Mouse (Mus musculus) hindbrain, embryonic 13.5 days (tissue): Measurements from ENCODE around the gene Add2. TPM values are rescaled to one million over a fixed set of nuclear protein-coding genes. Genes with fewer than 3 reads are reported as not detected.

Source experiments
- ATAC-seq: fragments of 200-750 bp; cut with Nextera tagmentation; 2 replicates; pipeline ENCODE4 v1.8.0; 2017; ENCODE audit warnings: moderate TSS enrichment; ENCODE audit not compliant: low FRiP score
- H3K27ac ChIP-seq: fragments of 300-500 bp; sonication (generic); 2 replicates; pipeline ENCODE4 v1.5.1; 2015; ENCODE audit warnings: inconsistent platforms, mild to moderate bottlenecking, moderate library complexity
- H3K27me3 ChIP-seq: fragments of 300-500 bp; sonication (generic); 2 replicates; pipeline ENCODE4 v1.6.1; 2015; ENCODE audit warnings: mild to moderate bottlenecking, inconsistent platforms
- H3K36me3 ChIP-seq: fragments of 300-500 bp; sonication (generic); 2 replicates; pipeline ENCODE4 v1.6.1; 2015; ENCODE audit warnings: mild to moderate bottlenecking, inconsistent platforms
- H3K4me1 ChIP-seq: fragments of 300-500 bp; sonication (generic); replicated peaks from 2 replicates; pipeline ENCODE4 v1.6.1; 2015; ENCODE audit warnings: inconsistent platforms
- H3K4me2 ChIP-seq: fragments of 300-500 bp; sonication (generic); 2 replicates; pipeline ENCODE4 v1.6.1; 2015; ENCODE audit warnings: inconsistent platforms, mild to moderate bottlenecking, moderate library complexity
- H3K4me3 ChIP-seq: fragments of 300-500 bp; sonication (generic); 2 replicates; pipeline ENCODE4 v1.5.1; 2015; ENCODE audit warnings: mild to moderate bottlenecking, inconsistent platforms
- H3K9ac ChIP-seq: fragments of 300-500 bp; sonication (generic); 2 replicates; pipeline ENCODE4 v1.6.1; 2015; ENCODE audit warnings: mild to moderate bottlenecking, inconsistent platforms
- H3K9me3 ChIP-seq: fragments of 300-500 bp; sonication (generic); 2 replicates; pipeline ENCODE4 v1.6.1; 2016; ENCODE audit warnings: inconsistent platforms
- WGBS: fragments of 180-500 bp; shearing (Covaris S2); methylation state at CpG from one replicate; pipeline ENCODE4 v1.1.7; 2015; 5-methylcytosine and 5-hydroxymethylcytosine counted together
- polyA plus RNA-seq: library from polyadenylated mRNA; unstranded; fragments of >200 nt; fragmentation: Nextera tagmentation; extraction: Ambion mirVana; gene quantifications from 2 replicates; pipeline ENCODE4 v1.2.1, GENCODE M21; 2015

Add2 gene
- polyA plus RNA-seq, 1 experiment from 2014 or later = 173 TPM

DNA sequence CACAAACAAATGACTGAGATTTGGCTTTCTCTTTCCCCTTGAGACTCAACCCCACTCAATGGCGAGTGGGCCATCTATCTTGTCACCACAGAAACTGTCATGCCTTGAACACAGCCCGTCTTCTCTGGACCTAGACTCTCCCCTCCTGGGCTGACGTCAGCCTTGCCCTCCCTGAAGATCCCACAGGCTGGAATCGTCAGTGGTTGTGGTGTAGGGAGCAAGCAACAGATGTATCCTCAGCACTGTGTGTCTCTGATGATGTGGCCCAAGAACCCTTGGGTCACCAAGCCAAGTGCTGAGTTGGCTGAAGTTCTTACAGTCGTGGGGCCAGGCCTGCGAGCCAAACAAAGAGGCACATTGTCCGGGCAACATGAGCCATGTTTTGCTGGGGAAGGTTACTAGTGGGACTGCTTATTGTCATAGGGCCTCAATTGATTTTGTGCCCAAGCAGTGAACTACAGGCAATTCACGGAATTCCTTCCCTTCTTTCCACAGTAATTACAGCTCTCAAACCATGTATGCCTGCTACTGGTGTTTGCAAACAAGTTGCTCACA lies 125.0 kb downstream of the Add2 start:
- no peak overlapping the region for H3K27ac ChIP-seq
- ATAC-seq = no peak
- no peak overlapping the region for H3K4me3 ChIP-seq
- H3K4me1 ChIP-seq = peaks cover 8% of the 10 kb centered on the region
- H3K27me3 ChIP-seq = peaks cover 4% of the 10 kb centered on the region
- WGBS = 77% methylated on average over 8 of the region's 8 CpGs
- H3K4me2 ChIP-seq = no peak overlapping the region
- no peaks in the 10 kb centered on the region for H3K36me3 ChIP-seq
- H3K9ac ChIP-seq = no peak overlapping the region
- no peaks in the 10 kb centered on the region; the same call in 1 of the 2 replicates for H3K9me3 ChIP-seq

DNA sequence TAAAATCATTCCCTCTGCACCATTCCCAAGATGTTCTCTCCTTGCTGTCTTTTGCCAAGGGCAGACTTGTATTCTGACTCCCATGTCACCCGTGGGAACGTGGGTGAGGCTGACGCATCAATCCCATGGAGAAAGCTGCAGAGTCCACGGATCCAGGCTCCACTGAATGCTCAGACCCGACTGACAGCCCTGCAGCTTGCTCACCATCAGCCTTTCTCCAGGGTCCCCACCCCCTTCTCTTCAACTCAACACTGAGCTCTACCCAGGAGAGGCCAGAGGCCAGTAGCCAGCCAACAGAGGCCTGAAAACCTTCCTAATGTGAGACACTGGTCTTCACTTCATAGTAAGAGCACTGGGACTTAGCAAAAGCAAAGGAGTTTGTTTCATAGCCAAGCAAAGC lies 125.5 kb downstream of the Add2 start:
- peaks cover 4% of the 10 kb centered on the region for H3K27me3 ChIP-seq
- no peaks in the 10 kb centered on the region for H3K36me3 ChIP-seq
- WGBS = 90% methylated on average over 5 of the region's 5 CpGs
- H3K27ac ChIP-seq = no peak overlapping the region
- no peak overlapping the region for H3K4me3 ChIP-seq
- H3K4me1 ChIP-seq = peaks cover 8% of the 10 kb centered on the region
- H3K9ac ChIP-seq = no peak overlapping the region
- H3K9me3 ChIP-seq = no peaks in the 10 kb centered on the region; the same call in 1 of the 2 replicates
- H3K4me2 ChIP-seq = no peak overlapping the region
- ATAC-seq = no peak

DNA sequence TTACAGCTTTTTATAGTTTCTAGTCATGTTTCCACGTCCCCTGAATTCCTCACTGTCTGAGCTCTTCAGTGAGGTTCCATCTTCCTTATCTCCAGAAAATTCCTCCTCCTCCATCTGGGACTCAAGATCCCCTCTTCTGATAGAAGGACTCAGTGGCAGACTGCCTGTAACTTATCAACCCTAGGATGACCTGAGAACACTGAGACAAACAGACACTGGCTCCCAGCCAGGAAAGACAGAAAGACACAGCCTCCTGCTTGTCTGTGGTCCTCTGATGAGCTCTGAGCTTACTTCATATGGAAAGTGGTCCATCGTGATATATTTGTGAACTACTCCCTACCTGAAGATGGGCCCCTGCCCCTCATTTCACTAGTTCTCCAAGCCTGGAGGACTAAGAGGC lies 126.0 kb downstream of the Add2 start:
- 89% methylated on average over 2 of the region's 2 CpGs for WGBS
- peaks cover 4% of the 10 kb centered on the region for H3K27me3 ChIP-seq
- no peaks in the 10 kb centered on the region for H3K36me3 ChIP-seq
- H3K4me2 ChIP-seq = no peak overlapping the region
- H3K9ac ChIP-seq = no peak overlapping the region
- H3K9me3 ChIP-seq = no peaks in the 10 kb centered on the region; the same call in 1 of the 2 replicates
- H3K27ac ChIP-seq = no peak overlapping the region
- peaks cover 8% of the 10 kb centered on the region for H3K4me1 ChIP-seq
- H3K4me3 ChIP-seq = no peak overlapping the region
- ATAC-seq = no peak

DNA sequence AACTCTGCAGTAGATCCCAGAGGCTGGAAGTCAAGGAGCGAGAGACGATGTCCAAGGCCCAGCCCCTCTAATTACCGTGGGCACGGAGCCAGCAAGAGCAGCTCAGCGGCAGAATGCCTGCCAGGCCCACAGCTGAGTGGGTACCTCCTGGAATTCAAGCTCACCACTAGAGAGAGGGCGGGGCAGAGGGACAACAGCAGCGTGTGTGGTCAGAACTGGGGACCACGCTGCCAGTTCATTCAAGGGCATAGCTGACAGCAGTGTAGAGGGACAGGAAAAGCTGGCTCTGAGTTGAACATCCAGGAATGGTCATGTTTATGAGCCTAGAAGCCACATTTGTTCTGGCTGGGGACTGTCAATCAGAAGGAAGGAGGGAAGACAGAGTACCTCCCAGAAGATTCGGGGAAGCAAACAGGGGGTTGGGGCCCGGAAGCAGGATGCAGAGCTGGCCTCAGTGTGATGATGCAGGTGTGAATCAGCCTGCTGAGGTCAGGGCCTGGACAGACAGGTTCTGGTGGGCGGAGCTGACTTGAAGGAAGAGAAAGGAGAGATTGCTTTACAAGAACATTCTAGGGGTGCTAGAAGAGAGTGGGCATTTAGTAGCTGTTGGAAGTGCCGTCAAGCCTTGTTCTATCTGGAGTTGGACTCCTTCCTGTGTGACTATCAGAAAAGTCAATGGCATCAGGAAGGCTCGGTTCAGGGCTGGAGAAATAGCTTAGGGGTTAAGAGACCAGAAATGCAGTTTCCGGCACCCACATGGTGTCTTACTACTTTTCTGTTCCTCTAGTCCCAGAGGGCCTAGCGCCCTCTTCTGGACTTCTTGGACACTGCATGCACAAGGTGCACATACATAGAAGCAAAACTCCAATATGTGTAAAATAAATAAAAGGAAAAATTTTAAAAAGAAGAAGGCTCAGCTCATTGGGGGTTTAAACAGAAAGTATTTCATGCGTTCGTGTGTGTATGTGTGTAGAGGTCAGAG lies 129.1 kb downstream of the Add2 start:
- no peak overlapping the region for H3K4me2 ChIP-seq
- H3K9ac ChIP-seq = no peak overlapping the region
- 66% methylated on average over 17 of the region's 17 CpGs for WGBS
- no peak overlapping the region for H3K4me3 ChIP-seq
- H3K4me1 ChIP-seq = peaks cover 8% of the 10 kb centered on the region
- no peak for ATAC-seq
- H3K27me3 ChIP-seq = peaks cover 4% of the 10 kb centered on the region
- no peaks in the 10 kb centered on the region for H3K36me3 ChIP-seq
- H3K9me3 ChIP-seq = no peaks in the 10 kb centered on the region
- H3K27ac ChIP-seq = no peak overlapping the region

DNA sequence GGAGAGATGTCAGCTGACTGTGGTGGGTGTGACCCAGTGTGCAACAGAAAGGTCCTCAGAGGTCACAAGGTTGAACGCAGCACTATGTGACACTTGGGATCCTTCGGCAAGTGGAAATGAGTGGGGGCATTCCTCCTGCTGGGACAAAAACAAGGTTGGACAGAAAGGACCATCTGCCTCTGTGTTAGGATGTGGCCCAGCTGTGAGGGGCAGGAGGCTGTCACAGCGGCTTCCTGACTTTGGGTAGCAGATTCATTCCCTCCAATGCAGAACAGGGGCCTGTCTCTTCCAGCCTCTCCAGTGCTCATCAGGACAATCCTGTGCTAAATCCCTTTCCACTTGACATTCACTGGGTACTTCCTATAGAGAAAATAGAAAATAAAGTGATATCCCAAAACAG lies 132.4 kb downstream of the Add2 start:
- H3K4me1 ChIP-seq = peaks cover 14% of the 10 kb centered on the region
- H3K36me3 ChIP-seq = no peaks in the 10 kb centered on the region
- no peak for ATAC-seq
- no peak overlapping the region for H3K9ac ChIP-seq
- H3K4me2 ChIP-seq = no peak overlapping the region
- no peak overlapping the region for H3K4me3 ChIP-seq
- WGBS = 43% methylated on average over 3 of the region's 3 CpGs
- no peak overlapping the region for H3K27ac ChIP-seq
- H3K27me3 ChIP-seq = peaks cover 4% of the 10 kb centered on the region
- H3K9me3 ChIP-seq = no peaks in the 10 kb centered on the region

DNA sequence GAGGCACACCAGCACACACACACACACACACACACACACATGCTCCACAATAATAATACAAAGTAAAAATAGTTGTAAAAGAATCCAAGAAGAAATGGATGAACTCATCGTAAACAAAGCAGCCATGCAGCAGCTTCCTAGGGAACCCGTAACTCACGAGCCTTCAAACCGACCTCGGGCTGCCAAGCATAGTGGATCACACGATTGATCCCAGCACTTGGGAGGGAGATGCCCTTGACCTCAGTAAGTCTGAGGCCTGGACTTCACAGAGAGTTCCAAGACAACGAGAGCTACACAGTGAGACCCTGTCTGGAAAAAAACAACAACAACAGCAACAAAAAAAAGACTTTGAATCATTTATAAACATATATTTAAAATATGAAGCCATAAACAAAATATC lies 133.1 kb downstream of the Add2 start:
- Histone ChIP-seq H3K27ac (no peak overlapping the region), H3K36me3 (no peaks in the 10 kb centered on the region), H3K9ac (no peak overlapping the region), H3K4me2 (no peak overlapping the region), H3K27me3 (no peaks in the 10 kb centered on the region), H3K4me1 (peaks cover 14% of the 10 kb centered on the region), H3K9me3 (no peaks in the 10 kb centered on the region), H3K4me3 (no peak overlapping the region)
- WGBS = 58% methylated on average over 7 of the region's 7 CpGs
- ATAC-seq = no peak

DNA sequence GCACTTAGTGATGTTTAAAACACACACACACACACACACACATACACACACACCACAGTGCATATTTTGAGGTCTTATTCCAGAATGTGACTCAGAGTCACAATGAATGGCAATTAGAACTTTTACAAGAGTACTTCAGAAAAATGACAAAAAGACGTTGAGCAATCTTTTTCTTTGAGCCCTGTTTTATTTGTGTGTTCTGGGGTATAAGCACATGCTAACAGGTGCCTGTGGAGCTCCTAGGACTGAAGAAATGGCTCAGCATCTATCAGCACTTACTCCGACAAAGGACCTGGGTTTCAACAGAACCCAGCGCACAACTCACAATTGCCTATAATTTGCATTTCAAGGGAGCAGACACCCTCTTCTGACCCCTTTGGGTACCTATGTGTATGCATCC lies 135.5 kb downstream of the Add2 start:
- Histone ChIP-seq H3K9ac (no peak overlapping the region), H3K27me3 (no peaks in the 10 kb centered on the region), H3K4me1 (peaks cover 5% of the 10 kb centered on the region; the same call in 1 of the 2 replicates), H3K36me3 (no peaks in the 10 kb centered on the region), H3K27ac (no peak overlapping the region), H3K9me3 (no peaks in the 10 kb centered on the region), H3K4me2 (no peak overlapping the region), H3K4me3 (no peak overlapping the region)
- no peak for ATAC-seq
- 42% methylated on average over 3 of the region's 3 CpGs for WGBS

DNA sequence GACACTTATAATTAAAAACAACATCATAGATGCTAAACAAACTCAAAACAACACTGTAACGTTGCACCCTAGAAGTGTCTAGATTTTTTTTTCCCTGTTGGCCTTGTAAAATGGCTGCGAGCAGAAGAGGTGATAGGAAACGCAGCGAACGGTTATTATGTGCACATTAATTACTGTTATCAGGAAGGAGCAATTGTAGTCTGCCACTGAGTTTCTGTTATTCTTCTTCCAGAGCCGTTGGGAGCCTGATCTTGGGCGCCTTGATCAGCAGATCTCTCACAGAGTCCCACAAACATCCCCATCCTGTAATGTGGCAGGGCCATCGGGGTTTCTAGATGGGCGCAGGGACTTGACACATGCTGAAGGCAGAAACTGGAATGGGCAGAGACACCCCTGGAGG lies 137.9 kb downstream of the Add2 start:
- peaks cover 5% of the 10 kb centered on the region; the same call in 1 of the 2 replicates for H3K4me1 ChIP-seq

DNA sequence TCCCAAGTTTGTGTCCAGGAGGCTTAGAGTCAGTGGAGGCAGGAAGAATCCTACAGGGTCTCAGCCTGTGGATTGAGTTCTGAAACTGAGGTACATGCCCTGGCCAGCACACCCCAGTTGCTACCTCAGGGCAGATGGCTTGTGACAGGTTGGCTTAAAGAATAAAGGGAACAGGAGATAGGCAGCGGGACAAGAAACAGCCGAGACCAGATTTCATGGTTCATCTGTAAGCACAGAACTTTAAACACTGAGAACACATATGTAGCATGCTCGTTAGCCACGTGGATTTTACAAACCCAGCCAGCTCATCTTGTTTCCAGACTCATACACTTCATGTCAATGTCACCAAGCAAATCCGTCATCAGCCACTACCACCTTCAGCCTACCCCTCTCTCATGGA lies 139.4 kb downstream of the Add2 start:
- Histone ChIP-seq H3K27ac (no peak overlapping the region), H3K4me2 (no peak overlapping the region), H3K27me3 (no peaks in the 10 kb centered on the region), H3K9ac (no peak overlapping the region), H3K4me3 (no peak overlapping the region), H3K9me3 (no peaks in the 10 kb centered on the region), H3K4me1 (peaks cover 5% of the 10 kb centered on the region; the same call in 1 of the 2 replicates), H3K36me3 (no peaks in the 10 kb centered on the region)
- ATAC-seq = no peak
- 83% methylated on average over 5 of the region's 5 CpGs for WGBS

More for the DNA sequence above, 137.9 kb downstream of the Add2 start:
- H3K27me3 ChIP-seq = no peaks in the 10 kb centered on the region
- no peaks in the 10 kb centered on the region for H3K9me3 ChIP-seq
- H3K4me3 ChIP-seq = no peak overlapping the region
- no peaks in the 10 kb centered on the region for H3K36me3 ChIP-seq
- 89% methylated on average over 9 of the region's 9 CpGs for WGBS
- H3K9ac ChIP-seq = no peak overlapping the region
- ATAC-seq = no peak
- no peak overlapping the region for H3K27ac ChIP-seq
- no peak overlapping the region for H3K4me2 ChIP-seq

DNA sequence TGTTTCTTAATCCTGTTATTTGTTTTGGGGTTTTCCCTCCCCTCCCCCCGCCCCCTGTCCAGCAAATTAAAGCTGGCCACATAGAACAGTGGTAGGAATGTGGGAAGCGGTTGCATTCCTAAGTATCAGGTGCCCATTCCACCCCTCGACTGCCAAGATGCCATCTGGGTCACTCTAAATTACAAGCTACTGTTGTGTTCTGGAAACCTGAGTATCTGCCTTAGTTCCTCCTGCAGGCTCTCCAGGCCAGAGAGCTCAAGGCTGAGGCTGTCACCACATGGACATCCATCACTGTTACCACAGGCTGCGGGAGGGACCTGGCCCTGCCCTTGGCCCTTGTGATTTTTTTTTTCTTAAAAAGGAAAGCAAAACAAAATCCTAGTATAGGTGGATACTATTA lies 140.7 kb downstream of the Add2 start:
- 77% methylated on average over 4 of the region's 4 CpGs for WGBS
- Histone ChIP-seq H3K36me3 (no peaks in the 10 kb centered on the region), H3K27ac (no peak overlapping the region), H3K4me3 (no peak overlapping the region), H3K27me3 (no peaks in the 10 kb centered on the region), H3K4me2 (no peak overlapping the region), H3K4me1 (peaks cover 4% of the 10 kb centered on the region; the same call in 1 of the 2 replicates), H3K9ac (no peak overlapping the region), H3K9me3 (no peaks in the 10 kb centered on the region)
- ATAC-seq = no peak
